Mouse (Mus musculus) neutrophil, adult 5-6 weeks (primary cell): ENCODE data around the gene Slc16a11. TPM values are rescaled to one million over a fixed set of nuclear protein-coding genes. Genes with fewer than 3 reads are reported as not detected.

ENCODE experiments used
- ATAC-seq: fragments of 151-379, 151-347 bp; 2 replicates; pipeline ENCODE4 v1.8.0; 2017; ENCODE audit warnings: mild to moderate bottlenecking, moderate TSS enrichment; ENCODE audit not compliant: insufficient number of reproducible peaks, poor library complexity, low FRiP score, severe bottlenecking; ENCODE audit errors: extremely low read depth
- total RNA-seq: library from RNA; stranded (forward); fragments of 200-1000 nt; gene quantifications from 2 replicates; pipeline ENCODE4 v1.2.3, GENCODE M21; 2017

The Slc16a11 gene
- total RNA-seq, 1 experiment from 2014 or later, result 2.7 TPM

GRCm38 (mm10) chr11:70198332-70198731, 14.2 kb upstream of the Slc16a11 start:
- no peak for ATAC-seq

GRCm38 (mm10) chr11:70199107-70199506, 13.4 kb upstream of the Slc16a11 start:
- ATAC-seq, result no peak

DNA sequence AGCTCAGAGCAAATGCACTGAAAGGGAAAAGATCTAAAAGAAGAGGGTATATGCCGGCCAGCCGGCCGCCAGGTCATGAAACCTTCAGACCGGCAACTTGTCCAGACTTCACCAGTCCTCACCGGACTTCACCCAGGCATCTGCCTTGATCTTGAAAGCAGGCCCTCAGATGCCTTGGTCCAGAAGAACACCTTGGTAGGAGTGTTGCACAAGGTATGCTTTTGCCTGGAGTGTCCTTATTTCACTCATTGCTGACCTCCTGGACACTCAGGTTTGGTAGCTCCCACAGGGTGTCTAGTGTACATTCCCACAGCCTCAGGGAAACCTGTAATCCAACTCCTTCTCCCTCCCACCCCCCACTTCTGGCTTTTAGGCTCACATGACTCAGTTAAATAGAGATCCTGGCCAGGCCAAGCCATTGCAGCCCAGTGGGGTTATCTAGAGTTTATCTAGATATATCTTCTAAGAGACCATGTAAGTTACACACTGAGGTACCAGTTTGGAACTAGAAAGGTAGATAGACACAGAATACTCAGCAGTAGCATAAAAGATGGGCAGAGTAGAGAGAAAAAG, 12.4 kb upstream of the Slc16a11 start:
- no peak for ATAC-seq

DNA sequence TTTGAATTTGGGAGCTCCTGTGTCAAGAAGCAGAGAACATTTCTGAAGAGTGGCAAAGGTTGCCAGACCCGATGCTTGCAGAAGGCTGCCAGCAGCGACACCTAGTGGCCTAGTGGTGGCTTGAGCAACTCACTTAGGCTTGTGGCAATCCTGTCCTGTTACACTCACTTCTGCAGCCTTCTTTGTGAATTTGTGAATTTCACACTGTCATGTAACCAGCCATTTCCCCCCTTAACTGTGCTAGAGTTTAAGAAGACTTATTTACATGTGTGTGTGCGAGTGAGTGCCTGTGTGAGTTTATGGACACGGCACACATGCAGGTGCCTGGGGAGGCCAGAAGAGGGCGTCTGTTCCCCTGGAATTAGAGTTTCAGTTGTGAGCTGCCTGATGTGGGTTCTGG, 10.9 kb upstream of the Slc16a11 start:
- peak; percentile 68 for ATAC-seq

DNA sequence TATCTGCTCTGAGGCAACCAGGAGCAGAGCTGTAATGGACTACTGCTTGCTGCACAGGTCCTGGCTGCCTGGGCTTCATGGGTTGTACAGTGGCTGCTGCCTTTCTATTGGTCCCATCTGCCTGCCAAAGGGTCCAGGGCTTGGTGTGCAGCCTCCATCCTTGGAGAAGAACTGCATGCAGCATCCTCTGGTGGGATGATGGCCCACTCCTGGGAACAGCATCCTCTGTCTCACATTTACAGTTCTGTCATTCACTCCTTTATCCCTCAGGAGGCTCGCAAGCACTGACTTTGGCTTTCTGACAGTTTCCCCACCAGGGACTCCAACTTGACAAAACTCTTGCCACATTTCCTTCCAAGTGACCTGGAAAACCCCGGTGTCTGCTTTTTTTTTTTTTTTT, 5.8 kb upstream of the Slc16a11 start:
- no peak for ATAC-seq

- ATAC-seq, result no peak
Observed at GRCm38 (mm10) chr11:70207283-70207682, 5.3 kb upstream of the Slc16a11 start.

DNA sequence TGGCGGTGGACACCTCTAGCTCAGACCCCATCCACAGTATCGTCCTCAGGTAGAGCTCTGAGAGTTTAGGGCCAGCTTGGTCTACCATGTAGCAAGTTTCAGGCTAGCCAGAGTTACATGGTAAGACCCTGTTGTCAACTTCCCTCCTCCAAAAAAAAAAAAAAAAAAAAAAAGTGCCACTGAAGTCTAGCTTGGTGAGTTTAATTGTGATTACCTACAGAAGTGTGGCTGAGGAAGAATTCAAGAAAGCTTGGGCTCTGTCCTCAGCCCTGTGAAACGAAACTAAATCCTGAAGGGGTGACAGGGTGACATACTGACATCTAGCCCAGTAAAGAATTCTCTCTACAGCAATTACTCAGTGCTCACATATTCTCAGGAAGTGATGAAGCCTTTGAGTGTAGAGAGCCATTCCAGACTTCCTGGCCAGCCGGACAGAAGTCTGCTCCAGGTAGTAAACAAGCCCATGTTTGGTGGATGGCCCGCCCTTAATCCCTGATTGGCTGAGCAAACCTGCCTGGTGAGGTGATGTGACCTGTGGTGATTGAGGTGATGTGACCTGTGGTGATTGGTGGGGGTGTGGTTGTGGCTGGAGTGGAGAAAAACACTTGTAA, 3.7 kb upstream of the Slc16a11 start:
- ATAC-seq, result no peak

GRCm38 (mm10) chr11:70210681-70211080, 1.9 kb upstream of the Slc16a11 start:
- ATAC-seq, result no peak

DNA sequence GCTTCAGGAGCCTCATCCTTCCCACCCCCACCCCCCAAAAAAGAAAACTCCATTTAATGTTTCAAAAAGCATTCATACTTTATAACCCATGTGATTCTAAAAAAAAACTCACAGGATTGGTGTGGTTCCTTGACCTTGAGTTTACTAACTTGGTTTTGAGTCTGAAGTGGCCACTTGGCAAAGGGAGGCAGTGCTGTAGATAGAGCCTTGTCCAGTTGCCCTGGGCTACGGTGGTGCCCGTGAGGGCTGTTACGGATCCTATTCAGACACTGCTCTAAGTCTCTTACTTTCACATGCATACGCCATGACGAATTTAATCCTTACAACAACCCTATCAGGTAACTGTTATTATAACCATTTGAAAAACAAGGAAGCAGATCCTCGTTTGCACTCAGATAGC, 580 bp upstream of the Slc16a11 start:
- ATAC-seq, result no peak

DNA sequence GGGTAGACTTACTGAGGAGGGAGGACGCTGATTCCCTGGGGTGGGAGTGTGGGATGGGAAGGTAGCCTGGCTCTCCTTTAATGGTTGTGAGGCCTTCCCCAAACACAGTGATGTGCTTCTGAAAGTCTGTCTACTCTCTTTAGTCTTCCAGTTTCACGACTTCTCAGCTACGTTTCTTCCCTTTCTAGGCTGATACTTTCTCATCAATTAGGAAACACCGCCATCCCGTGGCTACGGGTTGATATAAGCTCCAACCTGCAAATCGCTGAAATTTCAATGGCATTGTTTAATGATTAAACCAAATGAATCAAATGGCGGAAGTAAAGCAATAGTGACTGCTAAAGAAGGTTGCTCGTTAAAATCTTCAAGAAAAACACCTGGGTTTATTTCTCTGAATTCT, 344 bp downstream of the Slc16a11 start:
- ATAC-seq, result peak; percentile 38; the same call in 1 of the 2 replicates

GRCm38 (mm10) chr11:70213736-70214135, 1.2 kb downstream of the Slc16a11 start:
- no peak for ATAC-seq

GRCm38 (mm10) chr11:70214191-70214855, 1.8 kb downstream of the Slc16a11 start:
- no peak for ATAC-seq

DNA sequence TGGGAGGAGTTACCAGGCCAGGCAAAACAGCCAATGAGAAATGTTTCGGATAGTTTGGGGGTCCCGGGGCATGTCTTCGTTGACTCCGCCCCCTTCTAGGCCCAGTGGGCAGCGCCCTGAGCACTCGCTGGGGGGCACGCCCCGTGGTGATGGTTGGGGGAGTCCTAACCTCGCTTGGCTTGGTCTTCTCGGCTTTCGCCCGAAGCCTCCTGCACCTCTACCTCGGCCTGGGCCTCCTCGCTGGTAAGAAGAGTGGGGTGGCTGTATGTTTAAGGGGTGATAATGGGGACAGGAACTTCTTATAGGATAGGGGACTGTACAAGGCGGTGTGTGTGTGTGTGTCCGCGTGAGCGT, 2.3 kb downstream of the Slc16a11 start:
- no peak for ATAC-seq

DNA sequence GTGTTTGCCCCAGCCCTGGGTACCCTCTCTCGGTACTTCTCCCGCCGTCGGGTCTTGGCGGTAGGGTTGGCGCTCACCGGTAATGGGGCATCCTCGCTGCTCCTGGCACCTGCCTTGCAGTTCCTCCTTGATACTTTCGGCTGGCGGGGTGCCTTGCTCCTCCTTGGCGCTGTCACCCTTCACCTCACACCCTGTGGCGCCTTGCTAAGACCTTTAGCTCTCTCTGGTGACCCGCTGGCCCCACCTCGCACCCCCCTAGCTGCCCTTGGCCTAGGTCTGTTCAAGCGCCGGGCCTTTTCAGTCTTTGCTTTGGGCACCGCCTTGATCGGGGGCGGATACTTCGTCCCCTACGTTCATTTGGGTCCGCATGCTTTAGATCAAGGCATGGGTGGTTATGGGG, 2.7 kb downstream of the Slc16a11 start:
- ATAC-seq, result no peak

- ATAC-seq, result no peak
Observed at GRCm38 (mm10) chr11:70216103-70216502, 3.6 kb downstream of the Slc16a11 start.

- no peak for ATAC-seq
Observed at GRCm38 (mm10) chr11:70218039-70218438, 5.5 kb downstream of the Slc16a11 start.

GRCm38 (mm10) chr11:70218741-70219470, 6.4 kb downstream of the Slc16a11 start:
- ATAC-seq, result no peak

DNA sequence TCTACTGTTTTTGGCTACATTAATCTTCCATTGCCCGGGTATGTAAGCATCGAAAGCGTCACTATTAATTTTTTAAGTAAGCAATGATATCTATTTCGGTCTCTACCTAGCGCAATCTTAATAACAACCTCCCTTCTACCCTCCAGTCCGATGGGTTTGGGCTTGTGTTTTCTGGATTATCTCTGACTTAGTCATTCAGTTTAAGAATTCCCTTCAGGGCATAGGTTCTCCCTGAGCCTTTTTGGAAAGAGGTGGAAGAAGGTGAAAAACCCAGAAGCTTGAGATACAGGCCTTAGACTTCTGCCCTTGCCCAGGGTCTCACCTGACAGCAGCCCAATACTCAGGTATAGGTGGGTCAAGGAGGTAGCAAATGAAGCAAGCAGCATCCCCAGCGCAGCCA, 7.3 kb downstream of the Slc16a11 start:
- ATAC-seq, result no peak

DNA sequence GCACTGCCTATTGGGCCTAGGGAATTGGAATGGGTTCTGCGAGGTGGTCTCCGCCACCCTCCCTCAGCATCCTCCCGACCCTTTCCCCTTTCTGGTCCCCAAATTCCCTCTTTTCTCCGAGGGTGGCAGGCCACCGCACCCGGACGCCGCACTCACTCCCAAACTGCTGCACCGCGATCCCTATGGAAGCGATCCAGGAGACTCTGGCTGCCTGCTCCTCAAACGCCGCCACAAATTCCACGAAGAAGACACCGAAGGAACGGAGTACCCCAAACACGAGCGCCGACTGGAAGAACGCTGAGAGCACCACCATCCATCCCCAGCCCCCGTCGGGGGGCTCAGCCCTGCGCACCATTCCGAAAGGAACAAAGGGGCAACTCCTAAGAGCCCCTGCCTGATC, 7.8 kb downstream of the Slc16a11 start:
- no peak for ATAC-seq
